Mouse (Mus musculus): ENCODE data around the gene Irf3.

- TF ChIP-seq CTCF (IDR thresholded peaks at IDR 0.05; ENCODE audit: insufficient read depth, low read depth, low read length) (no peak), POLR2A (IDR thresholded peaks at IDR 0.05; ENCODE audit: insufficient read depth, low read depth, low read length) (no peak)
These were observed 54.1 kb downstream of the Irf3 start for GRCm38 (mm10) chr7:45051601-45051974.

Data from olfactory bulb, adult 2 months (tissue).